Mouse (Mus musculus) cerebral cortex, adult 2 months (tissue): ENCODE data around the gene Dbh.

ENCODE experiments used
- WGBS: fragments of 180-500 bp; shearing (Covaris S2); methylation state at CpG from one replicate; pipeline ENCODE4 v1.1.7; 2018; 5-methylcytosine and 5-hydroxymethylcytosine counted together

Dbh gene

DNA sequence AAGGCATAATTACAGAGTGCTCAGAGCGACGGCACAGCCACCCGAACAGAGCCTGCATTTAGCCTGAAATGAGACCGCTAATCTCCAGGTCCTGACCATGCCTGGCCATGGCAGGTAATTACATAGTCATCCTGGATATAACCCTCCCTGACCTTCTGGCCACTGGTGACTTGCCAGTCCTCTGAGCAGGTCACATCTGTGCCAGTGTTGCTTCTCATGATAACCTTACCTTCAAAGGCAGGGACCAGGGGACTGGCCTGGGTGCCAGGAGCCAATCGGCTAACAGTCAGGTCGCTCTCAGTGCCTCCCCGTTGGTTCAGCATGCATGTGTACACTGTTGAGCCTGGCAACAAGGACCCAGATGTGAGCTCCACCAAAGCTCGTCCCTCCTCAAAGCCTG is 53.5 kb downstream of the Dbh start:
- WGBS: 80% methylated on average over 8 of the region's 8 CpGs

GRCm38 (mm10) chr2:27223012-27223421 is 58.0 kb downstream of the Dbh start:
- 29% methylated on average over 7 of the region's 7 CpGs for WGBS

- WGBS: 63% methylated on average over 7 of the region's 7 CpGs
Measured at GRCm38 (mm10) chr2:27226572-27226971, 61.5 kb downstream of the Dbh start.

DNA sequence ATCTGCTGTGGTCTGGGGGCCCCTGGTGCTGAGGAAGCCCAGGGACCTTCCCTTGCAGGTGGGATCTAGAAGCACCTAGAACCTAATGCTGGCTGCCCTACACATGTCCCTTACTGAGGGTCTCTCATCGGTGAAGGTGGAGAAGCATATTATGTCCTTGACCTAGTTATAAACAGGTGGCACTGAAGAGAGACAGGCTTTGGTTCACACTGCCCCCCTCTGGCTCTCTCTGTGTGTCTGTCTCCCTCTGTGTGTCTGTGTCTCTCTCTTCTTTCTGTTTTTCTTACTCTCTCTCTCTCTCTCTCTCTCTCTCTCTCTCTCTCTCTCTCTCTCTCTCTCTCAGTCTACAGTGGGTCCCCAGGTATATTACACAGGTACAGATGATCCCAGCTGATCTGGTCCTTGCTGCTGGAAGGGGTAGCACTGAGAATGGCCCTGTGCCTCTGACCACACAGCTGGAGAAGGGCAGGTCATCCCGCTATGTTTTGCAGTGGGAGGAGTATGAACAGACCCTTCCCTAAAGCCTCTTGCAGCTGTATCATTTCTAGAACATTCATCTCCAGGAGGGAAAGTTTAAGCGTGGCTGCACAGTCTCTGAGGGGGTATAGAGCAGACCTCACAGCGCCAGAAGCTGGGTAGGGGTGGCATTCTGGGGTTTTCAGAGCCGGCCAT is 63.9 kb downstream of the Dbh start:
- WGBS: 60% methylated on average over 5 of the region's 5 CpGs

- 92% methylated on average over 2 of the region's 2 CpGs for WGBS
Measured at GRCm38 (mm10) chr2:27229481-27230105, 64.6 kb downstream of the Dbh start.

GRCm38 (mm10) chr2:27232376-27232775 is 67.3 kb downstream of the Dbh start:
- WGBS: 30% methylated on average over 7 of the region's 7 CpGs
